Mouse (Mus musculus) adrenal gland, adult (tissue): ENCODE results near the gene Gm43720.

ENCODE experiments used
- DNase-seq, 2 experiments: peaks; one replicate each; pipeline ENCODE4 v3.0.0; 2022 to 2023; ENCODE audit warnings: low spot score in 1 of 2; ENCODE audit not compliant: inconsistent age in 2 of 2

The Gm43720 gene

DNA sequence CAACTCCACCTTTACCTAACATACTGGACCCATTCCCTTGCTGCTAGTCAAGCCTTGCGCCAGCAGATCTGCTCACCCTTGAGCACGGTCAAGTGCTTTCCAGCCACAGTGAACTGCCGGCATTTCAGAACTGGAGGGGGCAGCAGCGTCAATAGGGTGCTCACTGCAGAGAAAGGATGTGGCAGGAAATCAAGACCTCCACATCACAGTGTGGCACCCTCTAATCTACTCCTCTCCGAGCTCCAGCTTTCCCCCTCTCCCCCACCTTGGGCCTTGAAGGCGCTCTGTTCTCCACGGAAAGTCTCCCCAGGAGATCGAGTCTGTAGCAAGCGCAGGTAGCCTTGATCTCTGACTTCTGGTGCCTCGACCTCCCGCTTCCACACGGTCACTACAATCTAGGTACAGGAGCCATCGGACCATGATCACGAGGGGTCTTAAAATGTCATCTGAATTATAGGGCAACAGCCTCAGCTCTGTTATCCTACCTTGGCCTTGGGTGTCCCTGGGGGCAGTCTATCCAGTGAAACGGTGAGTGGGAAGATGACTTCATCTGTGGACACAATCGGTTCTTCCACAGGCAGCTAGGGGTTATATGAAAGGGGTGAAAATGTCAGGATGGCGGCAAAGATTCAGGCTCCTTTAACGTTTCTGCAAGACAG is 17.0 kb downstream of the Gm43720 start:
- DNase-seq = peak in 1 of 2 experiments; percentile 57

GRCm38 (mm10) chr5:138262001-138262400 is 17.8 kb downstream of the Gm43720 start:
- DNase-seq = peak in 1 of 2 experiments; percentile 48

GRCm38 (mm10) chr5:138260834-138261233 is 18.9 kb downstream of the Gm43720 start:
- peak in 1 of 2 experiments; percentile 35 for DNase-seq

GRCm38 (mm10) chr5:138260051-138260450 is 19.7 kb downstream of the Gm43720 start:
- peak in 1 of 2 experiments; percentile 30 for DNase-seq

GRCm38 (mm10) chr5:138258993-138259392 is 20.8 kb downstream of the Gm43720 start:
- peak in 1 of 2 experiments; percentile 24 for DNase-seq

DNA sequence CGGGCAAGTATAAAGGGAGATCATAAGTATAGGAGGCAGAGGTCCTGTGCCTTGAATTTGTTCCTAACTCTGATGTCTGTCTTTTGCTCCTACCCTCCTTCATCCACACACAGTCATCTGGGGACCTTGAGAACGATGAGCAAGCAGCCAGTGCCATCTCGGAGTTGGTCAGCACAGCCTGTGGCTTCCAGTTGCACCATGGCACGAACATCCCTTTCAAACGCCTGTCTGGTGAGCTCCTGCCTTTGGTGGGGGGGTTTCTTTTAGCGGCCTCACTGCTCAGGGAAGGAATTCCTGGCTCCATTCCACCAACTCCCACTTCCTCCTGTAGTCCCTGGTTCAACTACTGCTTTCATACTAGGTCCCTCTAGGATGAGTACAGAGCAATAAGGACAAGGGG is 21.2 kb downstream of the Gm43720 start:
- DNase-seq = peak; percentile 73 to 85

GRCm38 (mm10) chr5:138258078-138258477 is 21.7 kb downstream of the Gm43720 start:
- DNase-seq = no peak

- no peak for DNase-seq
Measured at GRCm38 (mm10) chr5:138257585-138257978, 22.2 kb downstream of the Gm43720 start.

- DNase-seq = peak in 1 of 2 experiments; percentile 56
Measured at GRCm38 (mm10) chr5:138256966-138257584, 22.7 kb downstream of the Gm43720 start.

- no peak for DNase-seq
Measured at GRCm38 (mm10) chr5:138256094-138256467, 23.7 kb downstream of the Gm43720 start.

GRCm38 (mm10) chr5:138255353-138256093 is 24.2 kb downstream of the Gm43720 start, which contains the start of gene Lamtor4:
Gene Lamtor4 (plus strand): TSS chr5:138255482.
- DNase-seq = peak; percentile 96 to 98

- no peak for DNase-seq
Measured at GRCm38 (mm10) chr5:138253061-138253460, 26.7 kb downstream of the Gm43720 start.

DNA sequence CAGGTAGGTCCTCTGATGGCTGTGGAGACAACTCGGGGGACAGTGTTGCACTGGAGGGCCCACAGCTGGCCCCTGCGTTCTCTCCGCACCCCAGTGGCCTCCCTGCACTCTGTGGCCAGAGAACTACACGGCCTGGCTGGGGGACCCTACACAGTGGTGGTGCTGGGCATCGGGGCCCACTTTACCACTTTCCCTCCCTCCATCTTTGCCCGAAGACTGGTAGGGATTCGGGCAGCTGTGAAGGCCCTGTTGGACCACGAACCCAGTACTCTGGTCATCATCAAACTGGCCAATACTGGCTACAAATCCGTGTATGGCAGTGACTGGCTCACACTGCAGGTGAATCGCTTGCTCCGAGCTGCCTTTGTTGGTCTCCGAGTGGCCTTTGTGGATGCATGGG is 28.6 kb downstream of the Gm43720 start:
- DNase-seq = no peak

- DNase-seq = peak in 1 of 2 experiments; percentile 78
Measured at GRCm38 (mm10) chr5:138241511-138241910, 38.2 kb downstream of the Gm43720 start.

DNA sequence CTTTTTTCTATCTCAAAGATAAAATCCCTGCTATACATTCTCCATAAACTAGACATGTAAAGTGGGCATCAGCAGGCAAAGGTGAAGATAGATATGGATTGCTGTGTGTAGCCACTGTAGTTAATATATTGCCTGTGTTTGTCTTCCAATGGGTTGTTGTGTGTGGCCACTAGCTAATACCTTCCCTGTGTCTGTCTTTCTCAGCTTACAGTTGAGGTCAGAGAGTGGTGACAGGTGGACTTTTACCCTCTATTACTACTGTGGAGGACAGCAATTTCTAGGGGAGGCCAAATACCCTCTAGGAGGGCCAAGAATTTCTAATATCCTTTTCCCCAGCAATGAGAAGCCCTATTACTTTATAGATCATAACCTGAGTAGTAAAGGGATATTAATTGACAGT is 45.5 kb downstream of the Gm43720 start:
- no peak for DNase-seq

- no peak for DNase-seq
Measured at GRCm38 (mm10) chr5:138233778-138234177, 46.0 kb downstream of the Gm43720 start.

- DNase-seq = no peak
Measured at GRCm38 (mm10) chr5:138229511-138229910, 50.2 kb downstream of the Gm43720 start.

DNA sequence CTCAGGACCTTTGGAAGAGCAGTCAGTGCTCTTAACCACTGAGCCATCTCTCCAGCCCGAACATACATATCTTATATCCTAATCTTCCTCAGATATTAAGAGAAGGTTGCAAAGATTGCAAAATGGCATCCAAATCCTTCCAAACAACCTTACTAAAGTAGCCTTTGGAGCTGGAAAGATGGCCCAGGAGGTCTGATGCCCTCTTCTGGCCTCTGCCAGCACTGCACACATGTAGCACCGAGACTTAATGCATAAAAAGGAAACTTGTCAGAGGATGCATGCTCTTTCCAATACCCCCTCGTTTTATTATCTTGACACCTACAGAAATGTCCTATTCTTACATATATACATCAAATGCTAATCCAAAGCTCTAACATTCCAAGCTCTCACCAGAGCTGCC is 51.7 kb downstream of the Gm43720 start:
- peak; percentile 35 to 66 for DNase-seq

DNA sequence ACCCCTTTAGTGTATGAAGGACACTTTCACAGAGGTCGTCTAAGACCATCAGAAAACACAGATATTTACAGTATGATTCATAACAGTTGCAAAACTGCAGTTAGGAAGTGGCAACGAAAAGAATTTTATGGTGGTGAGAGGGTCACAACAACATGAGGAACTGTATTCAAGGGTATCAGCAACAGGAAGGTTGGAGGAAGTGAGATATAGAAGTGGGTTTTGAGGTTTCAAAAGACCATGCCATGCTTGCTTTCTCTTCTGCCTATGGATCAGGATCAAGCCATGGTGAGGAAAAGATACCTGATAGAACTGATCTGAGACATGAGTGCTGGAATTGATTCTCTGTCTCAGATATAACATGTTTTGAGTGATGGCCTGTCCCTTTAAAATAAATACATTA is 52.4 kb downstream of the Gm43720 start:
- no peak for DNase-seq

- DNase-seq = no peak
Measured at GRCm38 (mm10) chr5:138226491-138226890, 53.3 kb downstream of the Gm43720 start.

- no peak for DNase-seq
Measured at GRCm38 (mm10) chr5:138225700-138226099, 54.1 kb downstream of the Gm43720 start, which contains the start of gene Nxpe5. Gene Nxpe5 (plus strand): TSS chr5:138225898.

GRCm38 (mm10) chr5:138223287-138223686 is 56.5 kb downstream of the Gm43720 start:
- no peak for DNase-seq
